Comparison of ENCODE assay signal across 8 mouse cellular contexts in the genomic region with DNA sequence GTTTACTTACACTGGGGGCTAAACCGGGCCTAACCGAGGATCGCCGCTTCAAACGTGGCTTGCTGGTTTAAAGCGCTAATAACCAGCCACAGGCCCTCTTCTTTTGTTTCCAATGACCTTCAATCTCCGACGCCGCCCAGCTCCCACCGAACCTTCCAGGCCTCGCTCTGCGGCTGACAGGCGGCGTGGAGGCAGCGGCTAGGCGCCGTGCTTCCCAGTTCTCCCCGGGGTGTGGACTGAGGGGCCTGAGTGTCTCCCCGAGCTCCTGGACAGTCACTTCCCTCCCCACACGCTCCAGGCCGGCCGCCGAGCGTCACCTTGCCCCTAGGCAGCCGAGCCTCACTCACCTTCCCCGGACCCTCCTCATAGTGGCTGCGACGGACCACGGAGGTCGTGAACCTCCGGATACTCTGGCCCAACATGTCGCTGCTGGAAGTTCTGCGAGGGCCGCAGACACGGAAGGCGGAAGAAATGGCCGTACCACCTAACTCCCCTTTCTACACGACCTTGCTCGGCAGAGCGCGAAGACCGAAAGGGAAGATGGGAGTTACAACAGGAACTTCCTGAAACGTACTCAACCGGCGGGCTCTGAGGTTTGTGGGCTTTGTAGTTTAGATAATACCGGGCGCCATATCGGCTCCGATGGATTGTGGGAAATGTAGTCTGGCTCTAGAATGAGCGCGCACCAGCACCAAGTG. TPM values are rescaled to one million over a fixed set of nuclear protein-coding genes. Genes with fewer than 3 reads are reported as not detected.
A peak's percentile ranks its signal among the peaks of the same experiment; 100 is the strongest.
DNase-seq lines count a peak whose midpoint lies in the region; ATAC-seq lines count a peak whose summit lies in the region.

A gene (minus strand): TSS at position 651 of the 698 bp plus-strand sequence.

- ATAC-seq in hindbrain, embryonic 12.5 days (ENCODE audit: low FRiP score) = peak; percentile 99

- peak within 1 kb of the TSS; percentile 95 for H3K27ac ChIP-seq in hindbrain, embryonic 12.5 days

- H3K27me3 ChIP-seq in hindbrain, embryonic 12.5 days = no peaks in the 10 kb centered on the region

- H3K4me2 ChIP-seq in hindbrain, embryonic 12.5 days (replicated peaks) = peak within 1 kb of the TSS; percentile 58

- H3K9me3 ChIP-seq in hindbrain, embryonic 12.5 days (replicated peaks) = no peaks in the 10 kb centered on the region

- peak within 1 kb of the TSS; percentile 91 for H3K4me3 ChIP-seq in hindbrain, embryonic 12.5 days

- H3K36me3 ChIP-seq in hindbrain, embryonic 12.5 days = peaks cover 4% of the 10 kb centered on the region

- no peaks in the 10 kb centered on the region for H3K4me1 ChIP-seq in hindbrain, embryonic 12.5 days

- peak within 1 kb of the TSS; percentile 99 for H3K9ac ChIP-seq in hindbrain, embryonic 12.5 days

- under 1% methylated on average over 51 of the region's 51 CpGs for WGBS in hindbrain, embryonic 12.5 days

- peak; percentile 90 for DNase-seq in NIH3T3 (ENCODE audit: low read depth)
- peak; percentile 87 to 90 for DNase-seq in cerebellum, postnatal 10 days
- peak; percentile 81 to 84 for DNase-seq in frontal cortex, postnatal 10 days (ENCODE audit: low spot score in 2 of 2)
- DNase-seq in layer of hippocampus, postnatal 14 days (ENCODE audit: low spot score in 2 of 2) = peak; percentile 84 to 93
- DNase-seq in lung, postnatal 14 days = peak; percentile 82
- DNase-seq in retina, adult 2 months (ENCODE audit: low read depth, low spot score) = peak; percentile 86
- peak; percentile 76 to 84 for DNase-seq in thymus, postnatal 36 days

RNA-seq across cellular contexts. Expression of the gene that starts here (rescaled TPM):
- polyA plus RNA-seq in hindbrain, embryonic 12.5 days (2016; fragmentation: Nextera tagmentation; extraction: Ambion mirVana) = 631 and 636 TPM in 2 replicates
- total RNA-seq in layer of hippocampus, postnatal 14 days (2021) = 100 to 1,000 TPM; 407 to 441 TPM

Comparison
In these comparisons a context has a peak if more than half of its experiments do, and no peak if none do; other contexts are left out.
1. Peak in every context shown above with its lines: DNase-seq, ATAC-seq, H3K4me3 ChIP-seq and H3K27ac ChIP-seq.